Mouse (Mus musculus): ENCODE results near the gene Dpf2.
"Not testable (repeated sequence)": the region's sequence is repeated elsewhere in the genome, so short reads cannot be mapped to it uniquely, and the experiment has no call there.

Gene Dpf2

GRCm38 (mm10) chr19:5894002-5894678, 18.7 kb downstream of the Dpf2 start, which contains the start of gene Tigd3:
Gene Tigd3 (minus strand): TSS chr19:5894149.
- peak; percentile 96 for DNase-seq (ENCODE audit: low read depth, low spot score)

GRCm38 (mm10) chr19:5893282-5894001, 19.4 kb downstream of the Dpf2 start:
- peak; percentile 24 for DNase-seq (ENCODE audit: low read depth, low spot score)

GRCm38 (mm10) chr19:5892735-5893134, 20.1 kb downstream of the Dpf2 start:
- DNase-seq (ENCODE audit: low read depth, low spot score) = no peak

GRCm38 (mm10) chr19:5892262-5892661, 20.5 kb downstream of the Dpf2 start:
- no peak for DNase-seq (ENCODE audit: low read depth, low spot score)

- no peak for DNase-seq (ENCODE audit: low read depth, low spot score)
Measured at GRCm38 (mm10) chr19:5891521-5892258, 21.1 kb downstream of the Dpf2 start.

GRCm38 (mm10) chr19:5889211-5889610, 23.6 kb downstream of the Dpf2 start:
- no peak for DNase-seq (ENCODE audit: low read depth, low spot score)

- no peak for DNase-seq (ENCODE audit: low read depth, low spot score)
Measured at GRCm38 (mm10) chr19:5887234-5887815, 25.5 kb downstream of the Dpf2 start.

- DNase-seq (ENCODE audit: low read depth, low spot score) = peak; percentile 46
Measured at GRCm38 (mm10) chr19:5885838-5886237, 27.0 kb downstream of the Dpf2 start.

GRCm38 (mm10) chr19:5883935-5884334, 28.9 kb downstream of the Dpf2 start:
- no peak for DNase-seq (ENCODE audit: low read depth, low spot score)

- not testable (repeated sequence) for DNase-seq (ENCODE audit: low read depth, low spot score)
Measured at GRCm38 (mm10) chr19:5882079-5882478, 30.7 kb downstream of the Dpf2 start.

GRCm38 (mm10) chr19:5881155-5881554, 31.7 kb downstream of the Dpf2 start:
- no peak for DNase-seq (ENCODE audit: low read depth, low spot score)

- DNase-seq (ENCODE audit: low read depth, low spot score) = no peak
Measured at GRCm38 (mm10) chr19:5879735-5880134, 33.1 kb downstream of the Dpf2 start.

GRCm38 (mm10) chr19:5878916-5879315, 33.9 kb downstream of the Dpf2 start:
- no peak for DNase-seq (ENCODE audit: low read depth, low spot score)

GRCm38 (mm10) chr19:5878362-5878722, 34.5 kb downstream of the Dpf2 start:
- DNase-seq (ENCODE audit: low read depth, low spot score) = no peak

- peak; percentile 68 for DNase-seq (ENCODE audit: low read depth, low spot score)
Measured at GRCm38 (mm10) chr19:5877618-5878361, 35.0 kb downstream of the Dpf2 start, which contains the start of gene Slc25a45. Gene Slc25a45 (plus strand): TSS chr19:5877808.

GRCm38 (mm10) chr19:5874969-5875480, 37.8 kb downstream of the Dpf2 start, which contains the start of gene Frmd8:
Gene Frmd8 (minus strand): TSS chr19:5875274.
- peak; percentile 95 for DNase-seq (ENCODE audit: low read depth, low spot score)

GRCm38 (mm10) chr19:5874391-5874968, 38.3 kb downstream of the Dpf2 start:
- no peak for DNase-seq (ENCODE audit: low read depth, low spot score)

GRCm38 (mm10) chr19:5872931-5873556, 39.8 kb downstream of the Dpf2 start:
- DNase-seq (ENCODE audit: low read depth, low spot score) = no peak

- DNase-seq (ENCODE audit: low read depth, low spot score) = no peak
Measured at GRCm38 (mm10) chr19:5872528-5872927, 40.3 kb downstream of the Dpf2 start.

- DNase-seq (ENCODE audit: low read depth, low spot score) = no peak
Measured at GRCm38 (mm10) chr19:5871683-5872082, 41.1 kb downstream of the Dpf2 start.

Data from mesoderm, embryonic 11.5 days (tissue).